ENCODE assay signal across 25 mouse cellular contexts in genomic region chr7:99662311-99662710, GRCm38 (mm10). TPM values are rescaled to one million over a fixed set of nuclear protein-coding genes. Genes with fewer than 3 reads are reported as not detected.
DNase-seq lines count a peak whose midpoint lies in the region; ATAC-seq and TF ChIP-seq lines count a peak whose summit lies in the region.
"Had no signal": no experiment of that assay in that cellular context is flagged by ENCODE, and none has a peak within 500 bp of the region (broad histone marks: within the 10 kb centered on the region; RNA-seq: fewer than 3 reads in every experiment).

No protein-coding gene starts in this region.

- no peaks in the 10 kb centered on the region for H3K27me3 ChIP-seq in forebrain, embryonic 11.5 days (ENCODE audit: control insufficient read depth, insufficient read depth, low read length)
- H3K27me3 ChIP-seq in forebrain, embryonic 12.5 days, result peaks cover 10% of the 10 kb centered on the region; the same call in 1 of the 2 replicates
- H3K27me3 ChIP-seq in heart, embryonic 10.5 days (ENCODE audit: insufficient read depth, poor library complexity, severe bottlenecking), result peaks cover 48% of the 10 kb centered on the region
- H3K27me3 ChIP-seq in midbrain, postnatal 0 days (ENCODE audit: insufficient read depth, low read length), result no peaks in the 10 kb centered on the region
- H3K27me3 ChIP-seq: embryonic facial prominence, embryonic 12.5 days; embryonic facial prominence, embryonic 15.5 days; forebrain, embryonic 13.5 days had no signal

- no peak overlapping the region for H3K27ac ChIP-seq in forebrain, embryonic 11.5 days (ENCODE audit: low read depth, low read length)
- H3K27ac ChIP-seq in forebrain, embryonic 12.5 days, result no peak overlapping the region
- H3K27ac ChIP-seq in heart, embryonic 10.5 days, result peak overlapping the region; percentile 42; the same call in 1 of the 2 replicates
- no peak overlapping the region for H3K27ac ChIP-seq in midbrain, postnatal 0 days (ENCODE audit: low read depth, low read length)
- H3K27ac ChIP-seq: embryonic facial prominence, embryonic 12.5 days; embryonic facial prominence, embryonic 15.5 days; forebrain, embryonic 13.5 days; hindbrain, embryonic 14.5 days; hindbrain, postnatal 0 days had no signal

- 67% methylated on average over 2 of the region's 2 CpGs for WGBS in forebrain, embryonic 11.5 days
- 64% methylated on average over 2 of the region's 2 CpGs for WGBS in forebrain, embryonic 12.5 days
- 66% methylated on average over 2 of the region's 2 CpGs for WGBS in heart, embryonic 10.5 days
- 78% methylated on average over 2 of the region's 2 CpGs for WGBS in midbrain, postnatal 0 days

- H3K9me3 ChIP-seq in forebrain, embryonic 11.5 days (ENCODE audit: control insufficient read depth, low read length), result no peaks in the 10 kb centered on the region
- no peaks in the 10 kb centered on the region for H3K9me3 ChIP-seq in forebrain, embryonic 12.5 days
- H3K9me3 ChIP-seq in heart, embryonic 10.5 days, result no peaks in the 10 kb centered on the region
- H3K9me3 ChIP-seq in midbrain, postnatal 0 days (ENCODE audit: low read length), result no peaks in the 10 kb centered on the region
- H3K9me3 ChIP-seq: embryonic facial prominence, embryonic 12.5 days; embryonic facial prominence, embryonic 15.5 days; forebrain, embryonic 13.5 days had no signal

- TF ChIP-seq CTCF in midbrain, postnatal 0 days (IDR thresholded peaks at IDR 0.05), result no peak

- peak; percentile 45 for DNase-seq in forebrain, embryonic 11.5 days (ENCODE audit: low spot score)
- DNase-seq in heart, embryonic 10.5 days (ENCODE audit: low spot score), result no peak
- no peak for DNase-seq in heart, postnatal 10 days
- peak; percentile 24 for DNase-seq in 416B (ENCODE audit: low read depth)
- no peak for DNase-seq in midbrain, postnatal 0 days (ENCODE audit: low spot score)
- DNase-seq: adrenal gland, adult 8-10 months; cerebellum, adult 11-12 months; cerebellum, adult 9-10 months; kidney, adult 18-20 months; kidney, adult 9 months had no signal

- H3K9ac ChIP-seq in forebrain, embryonic 11.5 days (ENCODE audit: low read length), result no peak overlapping the region
- no peak overlapping the region for H3K9ac ChIP-seq in forebrain, embryonic 12.5 days
- no peak overlapping the region for H3K9ac ChIP-seq in midbrain, postnatal 0 days (replicated peaks; ENCODE audit: low read length, poor library complexity, severe bottlenecking)
- H3K9ac ChIP-seq: embryonic facial prominence, embryonic 12.5 days; embryonic facial prominence, embryonic 15.5 days; forebrain, embryonic 13.5 days; hindbrain, embryonic 14.5 days had no signal

- no peak overlapping the region for H3K4me3 ChIP-seq in forebrain, embryonic 11.5 days (ENCODE audit: low read depth, low read length)
- no peak overlapping the region for H3K4me3 ChIP-seq in forebrain, embryonic 12.5 days (replicated peaks)
- H3K4me3 ChIP-seq in heart, embryonic 10.5 days, result no peak overlapping the region
- no peak overlapping the region for H3K4me3 ChIP-seq in midbrain, postnatal 0 days (ENCODE audit: low read depth, low read length)
- H3K4me3 ChIP-seq: embryonic facial prominence, embryonic 12.5 days; embryonic facial prominence, embryonic 15.5 days; forebrain, embryonic 13.5 days had no signal

- intact Hi-C loops in heart, postnatal 10 days (cut with DNase I), result loop anchor here (5.0 kb wide), 1 partner anchor 35 kb away; the partner anchor contains the start of gene Tpbgl

- H3K4me2 ChIP-seq in forebrain, embryonic 11.5 days (ENCODE audit: low read depth, low read length, severe bottlenecking), result no peak overlapping the region
- H3K4me2 ChIP-seq in forebrain, embryonic 12.5 days, result no peak overlapping the region
- no peak overlapping the region for H3K4me2 ChIP-seq in midbrain, postnatal 0 days (ENCODE audit: low read depth, low read length, poor library complexity, severe bottlenecking)
- H3K4me2 ChIP-seq: embryonic facial prominence, embryonic 12.5 days; embryonic facial prominence, embryonic 15.5 days; forebrain, embryonic 13.5 days; hindbrain, embryonic 14.5 days had no signal

- no peak for ATAC-seq in forebrain, embryonic 11.5 days (replicated peaks; ENCODE audit: low FRiP score)
- no peak for ATAC-seq in forebrain, embryonic 12.5 days (ENCODE audit: low FRiP score)
- ATAC-seq in midbrain, postnatal 0 days (ENCODE audit: low FRiP score), result no peak
- ATAC-seq: activated CD4-positive, CD25-positive, alpha-beta regulatory T cell, adult 4 months; CD4-positive, CD25-positive, alpha-beta regulatory T cell, adult 4 months; forebrain, embryonic 13.5 days; forebrain, embryonic 16.5 days; hindbrain, postnatal 0 days; inflammation-experienced regulatory T-cells, adult 6 months; intestine, embryonic 16.5 days had no signal

- no peaks in the 10 kb centered on the region for H3K4me1 ChIP-seq in forebrain, embryonic 11.5 days (replicated peaks; ENCODE audit: control insufficient read depth, insufficient read depth, low read length)
- H3K4me1 ChIP-seq in forebrain, embryonic 12.5 days, result peaks cover 13% of the 10 kb centered on the region
- H3K4me1 ChIP-seq in heart, embryonic 10.5 days, result peaks cover 12% of the 10 kb centered on the region
- H3K4me1 ChIP-seq in midbrain, postnatal 0 days (ENCODE audit: insufficient read depth, low read length), result no peaks in the 10 kb centered on the region
- H3K4me1 ChIP-seq: embryonic facial prominence, embryonic 12.5 days; forebrain, embryonic 13.5 days had no signal

- no peaks in the 10 kb centered on the region for H3K36me3 ChIP-seq in forebrain, embryonic 11.5 days (ENCODE audit: control insufficient read depth, insufficient read depth, low read length)
- H3K36me3 ChIP-seq in forebrain, embryonic 12.5 days (replicated peaks), result no peaks in the 10 kb centered on the region
- H3K36me3 ChIP-seq in heart, embryonic 10.5 days, result no peaks in the 10 kb centered on the region
- no peaks in the 10 kb centered on the region for H3K36me3 ChIP-seq in midbrain, postnatal 0 days (ENCODE audit: insufficient read depth, low read length)
- H3K36me3 ChIP-seq: embryonic facial prominence, embryonic 12.5 days; embryonic facial prominence, embryonic 15.5 days had no signal

RNA-seq across cellular contexts. Expression of gene Tpbgl, which starts 35.4 kb away (rescaled TPM):
- 0.20 and 0.29 TPM in 2 replicates for polyA plus RNA-seq in forebrain, embryonic 11.5 days (2014; fragmentation: Nextera tagmentation; extraction: Ambion mirVana)
- 0.38 and 0.53 TPM in 2 replicates for polyA plus RNA-seq in forebrain, embryonic 12.5 days (2016; fragmentation: Nextera tagmentation; extraction: Ambion mirVana)
- 0.89 and 1.2 TPM in 2 replicates for polyA plus RNA-seq in heart, embryonic 10.5 days (2016; fragmentation: Nextera tagmentation; extraction: Ambion mirVana)
- total RNA-seq in heart, postnatal 10 days (2021), result 1 to 10 TPM; 3.1 to 3.5 TPM
- 2.8 and 4.5 TPM in 2 replicates for total RNA-seq in midbrain, postnatal 0 days (2014; rRNA removed)
- 1.7 and 2.3 TPM in 2 replicates for polyA plus RNA-seq in midbrain, postnatal 0 days (2015; fragmentation: Nextera tagmentation; extraction: Ambion mirVana)
- total RNA-seq: common myeloid progenitor, adult 5-6 weeks; granulocyte monocyte progenitor cell, adult 5-6 weeks; MEL had no signal
- polyA plus RNA-seq: C2C12 had no signal

RNA-seq across cellular contexts. Expression of gene Slco2b1, which starts 48.8 kb away (rescaled TPM):
- 2.2 and 2.4 TPM in 2 replicates for polyA plus RNA-seq in forebrain, embryonic 11.5 days (2014; fragmentation: Nextera tagmentation; extraction: Ambion mirVana)
- polyA plus RNA-seq in forebrain, embryonic 12.5 days (2016; fragmentation: Nextera tagmentation; extraction: Ambion mirVana), result 2.2 and 2.4 TPM in 2 replicates
- polyA plus RNA-seq in heart, embryonic 10.5 days (2016; fragmentation: Nextera tagmentation; extraction: Ambion mirVana), result 0.39 and 0.44 TPM in 2 replicates
- 1 to 10 TPM; 8.0 to 8.7 TPM for total RNA-seq in heart, postnatal 10 days (2021)
- 10.2 and 13.9 TPM in 2 replicates for total RNA-seq in midbrain, postnatal 0 days (2014; rRNA removed)
- 6.5 TPM in 2 replicates for polyA plus RNA-seq in midbrain, postnatal 0 days (2015; fragmentation: Nextera tagmentation; extraction: Ambion mirVana)
- total RNA-seq: granulocyte monocyte progenitor cell, adult 5-6 weeks; MEL had no signal
- polyA plus RNA-seq: activated CD4-positive, CD25-positive, alpha-beta regulatory T cell, adult 4 months; C2C12; inflammation-experienced regulatory T-cells, adult 6 months had no signal

Comparison
In these comparisons a context has a peak if more than half of its experiments do, and no peak if none do; other contexts are left out.
1. DNase-seq: peak in forebrain, embryonic 11.5 days (single experiment) and 416B (single experiment); none in heart, embryonic 10.5 days (single experiment), heart, postnatal 10 days (0 of 2) and midbrain, postnatal 0 days (single experiment).